Mouse (Mus musculus) liver, embryonic 13.5 days (tissue): Measurements from ENCODE around the gene Efcab3. TPM values are rescaled to one million over a fixed set of nuclear protein-coding genes. Genes with fewer than 3 reads are reported as not detected.
"Not testable (repeated sequence)": the region's sequence is repeated elsewhere in the genome, so short reads cannot be mapped to it uniquely, and the experiment has no call there.

ENCODE experiments used
- ATAC-seq: fragments of 200-750 bp; cut with Nextera tagmentation; 2 replicates; pipeline ENCODE4 v1.8.0; 2017; ENCODE audit warnings: low read depth, mild to moderate bottlenecking, moderate number of reproducible peaks, moderate library complexity
- DNase-seq: peaks from one replicate; pipeline ENCODE4 v3.0.0; 2022
- H3K27ac ChIP-seq: fragments of 300-500 bp; sonication (generic); 2 replicates; pipeline ENCODE4 v1.5.1; 2015; ENCODE audit warnings: moderate library complexity, mild to moderate bottlenecking, inconsistent platforms
- H3K27me3 ChIP-seq: fragments of 300-500 bp; sonication (generic); 2 replicates; pipeline ENCODE4 v1.6.1; 2015; ENCODE audit warnings: mild to moderate bottlenecking, inconsistent platforms
- H3K36me3 ChIP-seq: fragments of 300-500 bp; sonication (generic); 2 replicates; pipeline ENCODE4 v1.6.1; 2015; ENCODE audit warnings: mild to moderate bottlenecking, inconsistent platforms
- H3K4me1 ChIP-seq: fragments of 300-500 bp; sonication (generic); replicated peaks from 2 replicates; pipeline ENCODE4 v1.6.1; 2015; ENCODE audit warnings: inconsistent platforms
- H3K4me2 ChIP-seq: fragments of 300-500 bp; sonication (generic); 2 replicates; pipeline ENCODE4 v1.6.1; 2015; ENCODE audit warnings: inconsistent platforms, mild to moderate bottlenecking, moderate library complexity
- H3K4me3 ChIP-seq: fragments of 300-500 bp; sonication (generic); replicated peaks from 2 replicates; pipeline ENCODE4 v1.5.1; 2015; ENCODE audit warnings: mild to moderate bottlenecking, inconsistent platforms
- H3K9ac ChIP-seq: fragments of 300-500 bp; sonication (generic); 2 replicates; pipeline ENCODE4 v1.6.1; 2015; ENCODE audit warnings: mild to moderate bottlenecking, inconsistent platforms
- H3K9me3 ChIP-seq: fragments of 300-500 bp; sonication (generic); replicated peaks from 2 replicates; pipeline ENCODE4 v1.6.1; 2016; ENCODE audit warnings: inconsistent platforms
- WGBS: fragments of 180-500 bp; shearing (Covaris S2); methylation state at CpG from one replicate; pipeline ENCODE4 v1.1.7; 2015; ENCODE audit not compliant: insufficient replicate concordance; 5-methylcytosine and 5-hydroxymethylcytosine counted together
- polyA plus RNA-seq: library from polyadenylated mRNA; unstranded; fragments of >200 nt; fragmentation: Nextera tagmentation; extraction: Ambion mirVana; gene quantifications from 2 replicates; pipeline ENCODE4 v1.2.1, GENCODE M21; 2015

Efcab3 gene
- polyA plus RNA-seq = 0.17 and 0.19 TPM in 2 replicates

- H3K4me1 ChIP-seq = no peaks in the 10 kb centered on the region
- no peak within 1 kb of the TSS for H3K27ac ChIP-seq
- ATAC-seq (no peak), DNase-seq (no peak)
- H3K4me2 ChIP-seq = no peak within 1 kb of the TSS
- no peaks in the 10 kb centered on the region for H3K27me3 ChIP-seq
- no peaks in the 10 kb centered on the region for H3K36me3 ChIP-seq
- H3K9me3 ChIP-seq = no peaks in the 10 kb centered on the region
- no peak within 1 kb of the TSS for H3K9ac ChIP-seq
- H3K4me3 ChIP-seq = no peak within 1 kb of the TSS
- WGBS = 71% methylated on average over 5 of the region's 5 CpGs
Measured at GRCm38 (mm10) chr11:105063292-105063691, at the start of gene Efcab3. Gene Efcab3 (plus strand): TSS chr11:105063592.

- 34% methylated on average over 7 of the region's 7 CpGs for WGBS
- Histone ChIP-seq H3K4me3 (no peak overlapping the region), H3K36me3 (no peaks in the 10 kb centered on the region), H3K27me3 (no peaks in the 10 kb centered on the region), H3K4me1 (0 out of 2 replicates have a peak, but pooled peaks cover 4% of the 10 kb centered on the region), H3K9ac (no peak overlapping the region), H3K9me3 (no peaks in the 10 kb centered on the region), H3K27ac (no peak overlapping the region), H3K4me2 (no peak overlapping the region)
- DNase-seq (peak; percentile 42), ATAC-seq (peak; percentile 90)
Measured at GRCm38 (mm10) chr11:105021071-105021470, 42.3 kb upstream of the Efcab3 start.

- DNase-seq (peak; percentile 71), ATAC-seq (peak; percentile 100)
- H3K4me1 ChIP-seq = peaks cover 46% of the 10 kb centered on the region
- H3K4me2 ChIP-seq = peak overlapping the region; percentile 66
- H3K27ac ChIP-seq = peak overlapping the region; percentile 58
- WGBS = 23% methylated on average over 6 of the region's 6 CpGs
- H3K36me3 ChIP-seq = no peaks in the 10 kb centered on the region
- H3K27me3 ChIP-seq = no peaks in the 10 kb centered on the region
- peak overlapping the region; percentile 34 for H3K4me3 ChIP-seq
- H3K9ac ChIP-seq = peak overlapping the region; percentile 49
- no peaks in the 10 kb centered on the region for H3K9me3 ChIP-seq
Measured at GRCm38 (mm10) chr11:105028744-105029348, 34.5 kb upstream of the Efcab3 start.

GRCm38 (mm10) chr11:105029525-105029924 lies 33.9 kb upstream of the Efcab3 start:
- Histone ChIP-seq H3K9ac (peak overlapping the region; percentile 26; the same call in 1 of the 2 replicates), H3K27me3 (no peaks in the 10 kb centered on the region), H3K4me2 (peak overlapping the region; percentile 66), H3K36me3 (no peaks in the 10 kb centered on the region), H3K4me1 (peaks cover 46% of the 10 kb centered on the region), H3K4me3 (0 out of 2 replicates have a peak overlapping the region, but pooled peaks have one; percentile 14), H3K27ac (peak overlapping the region; percentile 56), H3K9me3 (no peaks in the 10 kb centered on the region)
- ATAC-seq = no peak
- DNase-seq = no peak
- 57% methylated on average over 8 of the region's 8 CpGs for WGBS

- Histone ChIP-seq H3K36me3 (no peaks in the 10 kb centered on the region), H3K27ac (no peak overlapping the region), H3K4me2 (no peak overlapping the region), H3K27me3 (no peaks in the 10 kb centered on the region), H3K4me3 (no peak overlapping the region), H3K9ac (no peak overlapping the region), H3K9me3 (no peaks in the 10 kb centered on the region), H3K4me1 (peaks cover 46% of the 10 kb centered on the region)
- ATAC-seq = no peak
- no peak for DNase-seq
- WGBS = 71% methylated on average over 6 of the region's 6 CpGs
Measured at GRCm38 (mm10) chr11:105030229-105030628, 33.2 kb upstream of the Efcab3 start.

GRCm38 (mm10) chr11:105031103-105031502 lies 32.3 kb upstream of the Efcab3 start:
- H3K36me3 ChIP-seq = no peaks in the 10 kb centered on the region
- no peak overlapping the region for H3K27ac ChIP-seq
- H3K4me2 ChIP-seq = no peak overlapping the region
- H3K4me3 ChIP-seq = no peak overlapping the region
- no peaks in the 10 kb centered on the region for H3K27me3 ChIP-seq
- ATAC-seq (no peak), DNase-seq (no peak)
- no peak overlapping the region for H3K9ac ChIP-seq
- 64% methylated on average over 2 of the region's 2 CpGs for WGBS
- peaks cover 42% of the 10 kb centered on the region for H3K4me1 ChIP-seq
- H3K9me3 ChIP-seq = no peaks in the 10 kb centered on the region

GRCm38 (mm10) chr11:105035081-105035480 lies 28.3 kb upstream of the Efcab3 start:
- Histone ChIP-seq H3K4me2 (no peak overlapping the region), H3K36me3 (no peaks in the 10 kb centered on the region), H3K27me3 (no peaks in the 10 kb centered on the region), H3K4me1 (peaks cover 13% of the 10 kb centered on the region), H3K9me3 (no peaks in the 10 kb centered on the region), H3K27ac (no peak overlapping the region), H3K4me3 (no peak overlapping the region), H3K9ac (no peak overlapping the region)
- DNase-seq (no peak), ATAC-seq (no peak)
- WGBS = 79% methylated on average over 1 of the region's 1 CpGs

GRCm38 (mm10) chr11:105112448-105112847 lies 49.1 kb downstream of the Efcab3 start:
- not testable (repeated sequence) for DNase-seq, H3K4me1 ChIP-seq, H3K4me3 ChIP-seq, H3K4me2 ChIP-seq, H3K27me3 ChIP-seq, ATAC-seq, H3K27ac ChIP-seq, H3K9me3 ChIP-seq, H3K36me3 ChIP-seq, H3K9ac ChIP-seq
- 57% methylated on average over 22 of the region's 22 CpGs for WGBS

- no peak overlapping the region for H3K27ac ChIP-seq
- no peaks in the 10 kb centered on the region for H3K27me3 ChIP-seq
- 74% methylated on average over 7 of the region's 7 CpGs for WGBS
- peaks cover 13% of the 10 kb centered on the region for H3K4me1 ChIP-seq
- no peaks in the 10 kb centered on the region for H3K9me3 ChIP-seq
- no peak overlapping the region for H3K4me2 ChIP-seq
- no peak overlapping the region for H3K9ac ChIP-seq
- DNase-seq (no peak), ATAC-seq (no peak)
- H3K36me3 ChIP-seq = no peaks in the 10 kb centered on the region
- H3K4me3 ChIP-seq = no peak overlapping the region
Measured at GRCm38 (mm10) chr11:105117814-105118213, 54.4 kb downstream of the Efcab3 start.

- no peak overlapping the region for H3K4me3 ChIP-seq
- H3K36me3 ChIP-seq = no peaks in the 10 kb centered on the region
- H3K9me3 ChIP-seq = no peaks in the 10 kb centered on the region
- no peak overlapping the region for H3K9ac ChIP-seq
- no peaks in the 10 kb centered on the region for H3K27me3 ChIP-seq
- no peak overlapping the region for H3K4me2 ChIP-seq
- ATAC-seq (no peak), DNase-seq (no peak)
- no peak overlapping the region for H3K27ac ChIP-seq
- 26% methylated on average over 4 of the region's 4 CpGs for WGBS
- H3K4me1 ChIP-seq = peaks cover 21% of the 10 kb centered on the region
Measured at GRCm38 (mm10) chr11:105120551-105121061, 57.2 kb downstream of the Efcab3 start.

GRCm38 (mm10) chr11:105121792-105122191 lies 58.4 kb downstream of the Efcab3 start:
- H3K4me1 ChIP-seq = peaks cover 26% of the 10 kb centered on the region
- H3K4me2 ChIP-seq, H3K4me3 ChIP-seq, H3K9ac ChIP-seq, H3K27ac ChIP-seq, ATAC-seq, H3K36me3 ChIP-seq, DNase-seq, H3K9me3 ChIP-seq, H3K27me3 ChIP-seq: not testable (repeated sequence)
- 47% methylated on average over 5 of the region's 5 CpGs for WGBS

GRCm38 (mm10) chr11:105123986-105124385 lies 60.6 kb downstream of the Efcab3 start:
- H3K9me3 ChIP-seq = no peaks in the 10 kb centered on the region
- no peak overlapping the region for H3K27ac ChIP-seq
- 0 out of 2 replicates have a peak overlapping the region, but pooled peaks have one; percentile 18 for H3K4me3 ChIP-seq
- DNase-seq (peak; percentile 44), ATAC-seq (peak; percentile 51)
- H3K36me3 ChIP-seq = peaks cover 4% of the 10 kb centered on the region; the same call in 1 of the 2 replicates
- H3K4me2 ChIP-seq = peak overlapping the region; percentile 43
- H3K4me1 ChIP-seq = peaks cover 46% of the 10 kb centered on the region
- 7% methylated on average over 9 of the region's 9 CpGs for WGBS
- H3K9ac ChIP-seq = 0 out of 2 replicates have a peak overlapping the region, but pooled peaks have one; percentile 8
- H3K27me3 ChIP-seq = no peaks in the 10 kb centered on the region
